Mouse (Mus musculus) inflammation-experienced regulatory T-cells, adult 6 months (primary cell): ENCODE results near the gene A430078G23Rik. TPM values are rescaled to one million over a fixed set of nuclear protein-coding genes. Genes with fewer than 3 reads are reported as not detected.

Source experiments
- ATAC-seq: one replicate; pipeline ENCODE4 v1.8.0; 2017
- polyA plus RNA-seq, 3 experiments: library from polyadenylated mRNA; unstranded; fragments of 100-300 nt; shearing (Covaris generic); gene quantifications; one replicate each; pipeline ENCODE4 v1.2.1; 2017

A430078G23Rik gene
- polyA plus RNA-seq, 3 experiments from 2014 or later, result 29.9 to 51.2 (median 36.9) TPM

DNA sequence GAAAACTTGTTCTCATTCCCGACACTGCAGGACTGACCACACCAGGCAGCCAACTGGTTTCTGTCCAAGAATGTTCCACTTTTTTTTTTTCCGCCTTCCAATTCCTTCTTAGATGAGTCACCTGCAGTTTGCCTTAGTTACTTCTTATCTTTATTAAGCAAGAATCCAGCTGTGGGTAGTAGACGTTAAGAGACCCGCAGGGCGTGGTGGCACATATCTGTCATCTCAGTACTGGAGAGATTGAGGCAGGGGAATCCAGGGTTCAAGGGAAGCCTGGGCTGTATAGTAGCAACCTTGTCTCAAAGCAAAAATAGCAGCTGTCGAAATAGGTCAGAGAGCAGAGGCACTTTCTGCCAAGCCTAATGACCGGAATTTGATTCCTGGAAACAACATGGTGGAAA, 58.7 kb downstream of the A430078G23Rik start:
- ATAC-seq, result no peak

DNA sequence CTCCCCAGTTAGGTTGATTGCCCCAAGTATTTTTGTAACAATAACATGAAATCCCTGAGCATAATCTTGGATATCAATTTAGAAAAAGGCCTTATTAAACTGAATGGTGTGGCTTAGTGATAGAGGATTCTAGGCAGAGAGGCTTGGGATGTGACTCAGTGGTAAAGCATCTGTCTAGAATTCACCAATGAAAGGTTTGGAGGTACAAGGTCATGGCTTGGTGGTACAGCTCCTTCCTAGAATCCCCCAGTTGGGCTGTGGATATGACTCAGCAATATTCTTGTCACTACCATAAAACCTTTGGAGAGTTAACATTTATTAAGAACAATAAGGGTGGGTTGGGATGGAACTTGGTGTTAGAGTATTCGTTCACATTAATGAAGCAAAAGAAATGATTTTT, 59.6 kb downstream of the A430078G23Rik start:
- no peak for ATAC-seq

DNA sequence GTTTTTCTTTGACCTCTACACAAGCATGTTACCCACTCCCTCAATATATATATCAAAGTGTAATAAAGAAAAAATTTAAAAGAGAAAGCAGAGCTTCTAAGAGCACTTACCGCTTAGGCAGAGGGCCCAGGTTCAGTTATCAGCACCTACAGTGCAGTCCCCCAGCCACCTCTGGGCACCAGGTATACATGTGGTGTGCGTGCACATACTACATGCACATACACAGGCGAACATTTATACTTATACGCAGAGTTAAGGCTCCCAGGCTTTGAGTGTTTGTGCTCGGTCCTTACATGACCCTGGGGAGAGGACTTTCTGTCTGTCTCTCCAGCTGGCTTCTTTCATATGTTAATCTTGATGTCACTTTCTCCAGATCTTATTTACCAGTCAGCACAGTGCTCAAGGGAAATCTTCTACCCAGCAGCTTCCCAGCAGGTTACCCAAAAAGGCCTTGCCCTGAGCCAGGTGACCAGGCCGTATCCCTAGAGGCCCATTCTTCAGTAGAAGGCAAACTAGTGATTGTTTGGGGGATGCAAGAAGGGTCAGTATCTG, 61.5 kb downstream of the A430078G23Rik start:
- no peak for ATAC-seq

DNA sequence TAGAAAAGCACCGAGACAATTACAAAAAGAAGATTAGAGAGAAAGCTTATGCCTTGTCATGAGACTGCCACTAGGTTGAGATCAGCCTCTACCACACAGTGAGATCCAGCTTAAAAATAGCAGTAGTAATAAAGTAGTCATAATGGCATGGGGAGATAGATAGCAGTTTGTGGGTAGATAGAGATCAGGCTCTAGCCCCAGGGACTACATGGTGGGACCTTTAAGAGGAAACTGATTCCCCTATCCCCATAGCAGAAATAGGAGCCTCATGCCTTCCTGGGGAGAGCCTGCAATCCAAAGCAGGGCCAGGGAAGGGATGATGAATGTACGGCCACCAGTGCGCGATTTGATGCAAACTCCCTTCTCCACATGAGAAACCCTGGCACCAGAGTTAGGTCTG, 62.0 kb downstream of the A430078G23Rik start:
- no peak for ATAC-seq

DNA sequence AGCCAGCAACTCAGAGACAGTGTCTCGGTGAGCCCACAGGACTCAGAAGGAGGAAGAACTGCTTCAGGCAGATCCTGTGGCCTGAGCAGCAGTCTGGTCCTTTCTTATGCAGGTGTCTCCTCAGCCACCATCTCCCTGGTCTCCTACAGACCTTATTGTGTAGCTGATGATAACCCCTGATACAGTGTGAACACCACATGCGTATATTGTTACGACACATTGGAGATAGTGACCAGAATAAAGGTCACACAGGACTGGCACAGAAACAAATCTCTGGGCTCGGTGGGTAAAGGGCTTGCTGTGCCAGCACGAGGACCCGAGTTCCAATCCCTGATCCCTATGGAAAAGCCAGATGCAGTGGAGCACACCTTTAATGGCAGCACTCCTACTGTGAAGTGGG, 62.4 kb downstream of the A430078G23Rik start:
- no peak for ATAC-seq

DNA sequence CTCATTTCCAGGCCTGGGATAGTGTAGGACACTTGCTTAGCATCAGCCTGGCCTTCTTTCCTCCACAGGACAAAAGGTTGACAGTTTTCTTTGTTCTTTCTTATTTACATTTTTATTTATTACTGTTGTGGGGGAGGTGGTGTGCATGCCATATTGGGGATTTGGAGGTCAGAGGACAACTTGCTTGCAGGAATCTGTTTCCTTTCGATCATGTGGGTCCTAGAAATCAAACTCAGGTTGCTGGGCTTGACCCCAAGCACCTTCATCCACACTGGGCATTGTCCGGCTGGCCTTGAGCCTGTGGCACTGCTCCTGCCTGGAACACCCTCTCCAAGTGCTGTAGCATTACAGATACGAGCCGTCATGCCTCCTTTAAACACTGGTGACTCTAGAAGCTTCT, 63.6 kb downstream of the A430078G23Rik start:
- no peak for ATAC-seq

DNA sequence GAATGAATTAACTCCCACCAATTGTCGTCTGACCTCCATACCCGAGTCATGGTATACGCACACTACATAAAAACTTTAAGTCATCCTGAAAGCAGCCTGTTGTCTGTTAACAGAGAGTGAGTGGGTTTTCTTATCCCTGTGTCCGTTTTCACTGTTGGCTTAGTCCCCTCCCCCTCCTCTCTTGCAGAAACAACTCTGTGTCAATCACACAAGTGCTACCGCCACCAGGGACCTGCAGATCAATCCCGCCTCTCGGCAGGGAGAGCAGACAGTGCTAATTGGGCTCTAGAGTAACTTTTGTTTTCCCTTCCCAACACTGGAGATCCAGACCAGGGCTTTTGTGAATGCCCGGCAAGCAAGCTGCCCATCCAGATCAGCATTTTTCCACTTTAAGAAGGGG, 64.2 kb downstream of the A430078G23Rik start:
- ATAC-seq, result no peak

DNA sequence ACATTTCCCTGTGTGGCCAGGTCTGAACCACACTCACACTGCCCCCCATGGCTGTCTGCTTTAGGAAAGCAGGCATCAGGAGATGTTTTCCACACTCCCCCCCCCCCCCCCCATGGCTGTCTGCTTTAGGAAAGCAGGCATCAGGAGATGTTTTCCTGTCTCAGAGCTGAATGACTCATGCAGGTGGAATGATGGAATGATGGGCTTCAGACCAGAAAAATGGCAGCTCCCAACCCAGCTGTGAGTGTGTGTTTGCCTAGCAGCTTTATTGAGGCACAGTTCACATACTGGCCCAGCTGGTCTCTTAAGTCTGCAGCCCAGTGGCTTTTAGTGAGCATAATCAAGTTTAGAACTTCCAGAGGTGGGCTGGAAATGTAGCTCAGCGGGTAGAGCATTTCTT, 64.9 kb downstream of the A430078G23Rik start:
- ATAC-seq, result no peak

DNA sequence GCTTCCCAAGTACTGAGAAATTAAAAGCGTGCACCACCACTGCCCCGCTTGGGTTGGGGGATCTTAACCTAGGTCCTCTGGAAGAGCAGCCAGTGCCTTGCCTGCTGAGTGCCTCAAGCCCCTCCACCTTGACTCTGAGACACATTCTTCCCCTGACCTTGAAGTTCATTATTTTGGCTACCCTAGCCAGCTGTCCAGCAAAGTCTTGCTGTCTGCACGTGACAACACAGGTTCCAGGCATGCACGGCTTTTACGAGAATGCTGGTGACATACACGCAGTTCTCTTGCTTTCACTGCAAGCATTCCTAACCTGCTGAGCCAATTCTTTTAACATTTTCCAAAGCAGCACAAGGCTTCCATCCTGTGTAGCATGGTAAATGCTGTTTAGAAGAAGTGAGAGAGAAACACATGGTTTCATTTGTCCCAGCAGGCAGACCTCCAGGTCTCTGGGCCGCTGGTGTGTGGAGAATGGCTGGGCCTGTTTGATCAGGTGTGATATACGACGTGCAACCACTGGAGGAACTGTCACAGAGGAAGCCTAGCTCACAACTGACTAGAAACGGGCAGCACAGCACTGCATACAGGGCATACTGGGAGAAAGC, 67.0 kb downstream of the A430078G23Rik start:
- no peak for ATAC-seq

DNA sequence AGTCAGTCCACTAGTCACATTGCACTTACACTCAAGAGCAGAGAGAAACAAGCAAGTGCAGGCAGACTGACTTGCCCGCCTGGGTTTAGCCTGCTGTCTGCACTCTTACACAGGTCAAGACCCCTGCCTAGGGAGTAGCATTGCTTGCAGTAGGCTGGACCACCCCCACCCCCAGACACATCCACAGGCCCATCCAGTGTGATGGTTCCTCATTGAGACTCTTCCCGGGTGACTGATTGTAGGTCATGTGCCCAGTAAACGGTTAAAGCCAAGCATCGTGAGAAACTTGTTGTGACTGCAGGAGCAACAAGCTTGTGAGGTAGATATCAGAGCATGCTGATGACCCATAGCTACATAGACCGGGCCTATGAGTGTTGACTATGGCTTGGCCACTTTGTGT, 68.3 kb downstream of the A430078G23Rik start:
- ATAC-seq, result no peak

DNA sequence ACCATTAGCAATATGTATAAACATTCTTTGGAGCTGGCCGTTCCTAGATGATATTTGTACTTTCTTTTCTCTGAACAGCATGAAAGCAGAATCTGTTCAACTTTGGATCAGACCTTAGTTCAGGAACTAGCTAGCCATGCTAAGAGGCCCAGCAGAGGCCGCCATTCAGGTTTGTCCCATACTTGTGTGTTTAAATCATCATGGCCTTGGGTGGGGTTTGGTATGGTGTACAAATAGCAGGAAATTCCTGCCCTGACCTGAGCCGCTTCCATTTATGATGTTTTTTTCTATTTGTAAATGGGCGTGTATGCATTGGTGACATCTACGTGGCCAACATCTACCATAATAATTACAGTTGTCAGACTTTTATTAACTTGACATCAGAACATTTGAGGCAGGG, 72.0 kb downstream of the A430078G23Rik start:
- no peak for ATAC-seq

DNA sequence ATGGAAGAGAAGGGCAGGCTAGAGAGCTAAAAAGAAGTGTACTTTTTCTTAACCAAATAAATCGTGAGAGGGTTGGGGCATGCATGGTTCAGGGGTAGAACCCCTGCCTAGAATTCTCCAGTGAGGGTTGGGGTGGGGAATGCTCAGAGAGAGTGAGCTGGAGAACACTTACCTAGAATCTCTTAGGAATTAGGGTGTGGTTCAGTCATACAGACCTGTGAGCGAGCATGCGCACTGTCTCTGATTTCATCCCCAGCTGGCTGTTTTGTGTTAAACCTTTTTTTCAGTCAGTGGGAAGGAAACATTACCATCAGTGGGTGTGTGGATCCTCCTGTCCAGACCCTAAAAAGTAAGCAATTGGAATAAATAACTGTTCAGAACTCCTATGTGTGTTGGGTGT, 73.0 kb downstream of the A430078G23Rik start:
- ATAC-seq, result no peak

DNA sequence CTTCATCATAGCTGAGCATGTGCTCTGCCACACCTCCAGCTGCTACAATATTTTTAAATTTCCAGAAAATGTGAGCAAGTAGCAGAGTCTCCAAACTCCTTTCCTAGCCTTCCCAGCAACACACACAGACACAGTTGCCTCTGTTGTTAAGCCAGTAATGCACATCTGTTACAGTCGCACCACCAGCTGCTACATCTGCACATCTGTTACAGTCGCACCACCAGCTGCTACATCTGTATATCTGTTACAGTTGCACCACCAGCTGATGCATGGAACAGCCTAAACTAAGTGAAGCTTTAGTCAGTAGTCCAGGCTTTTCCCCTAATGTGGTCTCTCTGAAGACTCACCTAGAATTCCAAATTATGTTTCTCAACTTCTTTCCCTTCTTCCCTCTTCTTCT, 75.2 kb downstream of the A430078G23Rik start:
- ATAC-seq, result no peak

DNA sequence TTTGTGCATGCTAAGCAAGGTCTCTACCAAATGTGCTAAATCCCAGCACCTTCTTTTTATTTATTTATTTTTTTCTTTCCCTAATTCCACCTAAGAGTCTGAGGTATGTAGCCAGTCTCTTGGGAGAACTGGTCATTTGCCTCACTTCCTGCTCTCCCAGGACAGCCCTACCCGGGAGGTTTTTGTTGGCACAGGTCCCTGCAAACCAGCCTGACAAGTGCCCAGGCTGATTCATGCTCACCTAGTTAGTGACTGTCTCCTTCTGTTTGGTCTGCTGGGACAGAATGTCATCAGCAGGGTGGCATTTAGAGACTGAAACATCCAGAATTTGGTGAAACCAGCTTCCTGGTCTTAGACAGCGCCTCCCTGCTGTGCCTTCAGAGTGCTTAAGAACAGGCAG, 76.8 kb downstream of the A430078G23Rik start:
- no peak for ATAC-seq

DNA sequence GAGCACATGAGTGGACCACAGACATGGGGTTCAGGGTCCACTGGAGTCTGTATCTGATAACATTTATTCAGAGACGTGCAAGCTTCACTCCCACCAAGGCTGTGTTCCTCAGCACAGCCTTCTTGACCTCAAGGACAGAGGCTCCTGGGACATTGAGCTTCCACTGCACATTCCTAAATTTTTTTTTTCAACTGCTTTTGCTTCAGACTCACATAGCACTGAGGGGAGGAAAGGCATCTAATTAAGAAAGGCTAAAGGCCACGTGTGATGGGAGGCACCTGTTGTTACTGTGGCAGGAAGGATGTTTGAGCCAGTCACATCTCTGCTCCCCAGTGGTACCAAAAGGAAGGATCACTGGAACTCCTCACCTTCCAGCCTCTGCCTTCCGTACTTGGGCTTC, 77.9 kb downstream of the A430078G23Rik start:
- ATAC-seq, result no peak

DNA sequence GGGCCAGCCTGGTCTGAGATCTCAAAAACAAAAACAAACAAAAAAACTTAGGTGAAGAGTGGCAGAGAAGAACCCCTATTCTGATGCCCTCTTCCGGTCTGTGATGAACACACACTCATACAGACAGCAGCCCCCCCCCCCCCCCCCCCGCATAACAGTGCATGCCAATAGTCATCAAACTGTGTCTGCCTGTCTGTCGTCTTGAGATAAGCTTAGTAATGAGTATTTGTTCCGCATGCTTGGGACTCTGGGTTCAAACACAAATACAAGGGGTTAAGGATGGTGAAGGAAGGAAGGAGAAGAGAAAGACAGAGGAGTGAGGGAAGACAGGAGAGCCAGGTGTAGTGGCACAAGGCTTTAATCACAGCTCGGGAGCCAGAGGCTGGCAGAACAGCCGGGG, 83.3 kb downstream of the A430078G23Rik start:
- ATAC-seq, result no peak

DNA sequence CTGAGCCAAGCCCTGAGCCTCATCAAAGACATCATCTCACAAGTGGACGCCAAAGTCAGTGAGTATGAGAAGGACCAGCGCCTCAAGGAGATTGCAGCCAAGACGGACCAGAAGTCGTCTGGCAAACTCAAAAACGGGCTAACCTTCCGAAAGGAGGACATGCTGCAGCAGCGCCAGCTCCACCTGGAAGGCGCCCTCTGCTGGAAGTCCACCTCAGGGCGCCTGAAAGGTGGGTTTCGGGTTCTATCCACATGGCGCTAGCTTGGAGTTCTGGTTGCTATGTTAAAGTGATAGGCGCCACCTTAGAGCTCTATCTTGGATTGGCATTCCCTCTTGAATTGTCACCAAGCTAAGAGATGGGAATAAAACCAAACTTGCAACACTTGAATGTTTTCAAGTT, 86.3 kb downstream of the A430078G23Rik start:
- no peak for ATAC-seq

Other genes with a start within 250 kb of the A430078G23Rik start
- 10 to 100 TPM in 2 of 3 experiments, 1 to 10 TPM in 1; 3.8 to 13.2 (median 12.0) TPM for gene Insr, start 73.8 kb upstream of the A430078G23Rik start, polyA plus RNA-seq
- gene Arhgef18, start 39.6 kb downstream of the A430078G23Rik start, polyA plus RNA-seq, result 10 to 100 TPM; 21.3 to 30.9 (median 30.4) TPM
- 10 to 100 TPM in 2 of 3 experiments, 1 to 10 TPM in 1; 9.0 to 20.4 (median 16.7) TPM for gene Pex11g, start 114.3 kb downstream of the A430078G23Rik start, polyA plus RNA-seq
- gene Tex45, start 117.4 kb downstream of the A430078G23Rik start, polyA plus RNA-seq, result not detected
- gene Zfp358, start 139.7 kb downstream of the A430078G23Rik start, polyA plus RNA-seq, result under 1 TPM in 2 of 3 experiments, not detected in 1; 0.60 to 0.86 TPM
- 10 to 100 TPM; 15.3 to 26.3 (median 24.0) TPM for gene Mcoln1, start 147.0 kb downstream of the A430078G23Rik start, polyA plus RNA-seq
- gene Pnpla6, start 162.0 kb downstream of the A430078G23Rik start, polyA plus RNA-seq, result 10 to 100 TPM; 20.6 to 32.6 (median 27.7) TPM
- under 1 TPM in 1 of 3 experiments, not detected in 2; 0.74 TPM for gene C330021F23Rik, start 214.6 kb downstream of the A430078G23Rik start, polyA plus RNA-seq
- gene Camsap3, start 233.9 kb downstream of the A430078G23Rik start, polyA plus RNA-seq, result not detected